In the genomic region with DNA sequence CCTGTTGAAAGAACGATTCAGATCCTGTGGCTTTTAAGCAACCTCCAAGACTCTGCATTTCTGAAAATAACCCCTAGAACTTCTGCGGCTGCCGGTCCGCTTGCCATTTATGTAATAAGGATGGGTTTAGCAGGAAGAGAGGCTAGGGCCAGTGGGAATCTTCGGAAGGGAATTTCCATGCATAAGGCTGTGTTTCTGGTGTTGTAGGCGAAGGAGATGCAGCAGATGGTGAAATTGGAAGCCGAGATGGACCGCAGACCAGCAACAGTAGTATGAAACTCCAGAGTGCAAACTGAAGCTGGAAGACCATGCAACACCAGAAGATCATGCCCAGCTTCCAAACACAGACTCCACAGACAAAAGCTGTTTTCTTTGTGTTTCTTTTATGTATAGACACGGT, we compare ENCODE assay signal across 20 mouse cellular contexts. TPM values are rescaled to one million over a fixed set of nuclear protein-coding genes. Genes with fewer than 3 reads are reported as not detected.
"Had no signal": no experiment of that assay in that cellular context is flagged by ENCODE, and none has a peak within 500 bp of the region (broad histone marks: within the 10 kb centered on the region; RNA-seq: fewer than 3 reads in every experiment).

No protein-coding gene starts in this region.

- ATAC-seq: hindbrain, postnatal 0 days; intestine, embryonic 16.5 days; liver, embryonic 12.5 days had no signal

- DNase-seq: gastrocnemius, adult 2 months; gastrocnemius, postnatal 10 days; gastrocnemius, postnatal 25 days; heart, adult 2 months; heart, postnatal 10 days; kidney, adult 11 months; kidney, adult 2 months; kidney, adult 9 months; kidney, postnatal 14 days; kidney, postnatal 36 days; layer of hippocampus, postnatal 36 days; left cerebral cortex, postnatal 4 days had no signal

RNA-seq across cellular contexts. Expression of a gene that starts 39.3 kb away (rescaled TPM):
- total RNA-seq: gastrocnemius, adult 2 months; gastrocnemius, postnatal 10 days; gastrocnemius, postnatal 25 days; gastrocnemius, postnatal 4 days; granulocyte monocyte progenitor cell, adult 5-6 weeks; heart, postnatal 10 days; heart, postnatal 25 days; hematopoietic stem cell, adult 5-6 weeks; liver, adult 2 months had no signal
